Mouse (Mus musculus) erythroblast, embryonic 14.5 days (primary cell): ENCODE results near the gene Lrrc9. TPM values are rescaled to one million over a fixed set of nuclear protein-coding genes. Genes with fewer than 3 reads are reported as not detected.

Experiments used
- H3K27me3 ChIP-seq: 2 replicates; pipeline ENCODE4 v1.6.1; 2012; ENCODE audit warnings: inconsistent platforms; ENCODE audit not compliant: control insufficient read depth
- H3K36me3 ChIP-seq: 2 replicates; pipeline ENCODE4 v1.6.1; 2012; ENCODE audit warnings: mild to moderate bottlenecking, inconsistent platforms; ENCODE audit not compliant: control insufficient read depth
- H3K4me1 ChIP-seq: 2 replicates; pipeline ENCODE4 v1.6.1; 2012; ENCODE audit warnings: inconsistent platforms; ENCODE audit not compliant: control insufficient read depth
- H3K4me3 ChIP-seq: replicated peaks from 2 replicates; pipeline ENCODE3; 2012; ENCODE audit warnings: moderate library complexity, mild to moderate bottlenecking, inconsistent platforms
- H3K9me3 ChIP-seq: 2 replicates; pipeline ENCODE4 v1.6.1; 2012; ENCODE audit warnings: low read length, inconsistent platforms, mixed read lengths; ENCODE audit not compliant: control insufficient read depth
- GATA1 ChIP-seq: IDR thresholded peaks from 2 replicates; pipeline ENCODE4 v1.6.1; 2012; ENCODE audit warnings: low read length, inconsistent platforms, mixed read lengths
- TAL1 ChIP-seq: IDR thresholded peaks from 3 replicates; pipeline ENCODE4 v1.6.1; 2012; ENCODE audit warnings: low read length, inconsistent platforms, mixed read lengths
- polyA plus RNA-seq: library from polyadenylated mRNA; stranded (reverse); fragments of >175 nt; gene quantifications from 2 replicates; pipeline ENCODE4 v1.2.3, GENCODE M21; 2012

The Lrrc9 gene
- polyA plus RNA-seq, 1 experiment: not detected

DNA sequence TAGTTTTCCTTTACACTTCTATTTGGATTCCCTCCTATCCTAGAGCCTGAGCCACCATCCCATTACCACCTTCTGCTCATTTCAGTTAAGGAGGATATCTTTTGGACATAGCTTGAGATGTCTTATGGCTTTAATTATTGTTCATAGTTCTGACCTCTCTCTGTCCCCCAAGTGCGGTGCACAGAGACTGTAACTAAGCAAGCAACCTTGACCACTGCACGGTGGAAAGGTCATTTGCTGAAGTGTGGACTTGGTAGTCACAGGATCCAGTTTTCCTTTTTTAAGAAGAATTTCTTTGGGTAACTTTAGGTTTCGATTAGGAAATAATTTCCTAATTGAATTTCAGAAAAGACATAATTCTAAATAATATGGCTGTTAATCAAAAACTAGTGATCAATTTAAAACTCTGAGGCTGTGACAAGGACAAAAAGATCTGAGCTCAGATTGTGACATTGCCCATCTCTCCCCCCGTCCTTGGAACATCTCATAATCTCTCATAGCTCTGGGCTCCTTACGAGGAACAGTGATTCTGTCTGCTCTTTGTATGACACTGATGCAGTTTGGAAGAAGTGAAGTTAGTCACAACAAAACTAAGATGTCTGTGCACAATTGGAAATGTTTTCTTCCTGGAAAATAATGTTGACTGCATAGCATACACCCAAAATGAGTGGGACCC lies 24.3 kb downstream of the Lrrc9 start:
- Histone ChIP-seq H3K9me3 (no peaks in the 10 kb centered on the region), H3K36me3 (no peaks in the 10 kb centered on the region), H3K4me1 (no peaks in the 10 kb centered on the region), H3K27me3 (no peaks in the 10 kb centered on the region), H3K4me3 (no peak overlapping the region)
- TF ChIP-seq GATA1 (no peak), TAL1 (no peak)

DNA sequence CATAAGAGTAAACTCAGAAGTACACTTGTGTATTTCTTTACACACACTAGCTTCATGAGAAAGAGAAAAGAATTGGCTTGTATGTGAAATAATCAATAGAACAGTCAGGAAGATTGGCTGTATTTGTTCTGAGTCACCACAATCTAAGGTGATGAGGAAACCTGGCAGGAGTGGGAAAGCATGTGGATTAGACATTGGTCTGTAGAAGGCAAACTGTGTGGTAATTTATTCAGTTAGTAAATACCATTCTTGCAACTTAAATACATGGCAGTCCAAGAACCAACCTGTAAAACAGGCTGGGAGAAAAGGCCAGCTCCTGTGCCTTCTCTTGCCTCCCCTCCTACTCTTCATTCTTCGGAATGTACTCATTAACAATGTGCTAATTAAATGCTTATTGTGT lies 25.6 kb downstream of the Lrrc9 start:
- TF ChIP-seq GATA1: no peak
- TF ChIP-seq TAL1: no peak
- Histone ChIP-seq H3K27me3 (no peaks in the 10 kb centered on the region), H3K4me1 (no peaks in the 10 kb centered on the region), H3K4me3 (no peak overlapping the region), H3K9me3 (no peaks in the 10 kb centered on the region), H3K36me3 (no peaks in the 10 kb centered on the region)

DNA sequence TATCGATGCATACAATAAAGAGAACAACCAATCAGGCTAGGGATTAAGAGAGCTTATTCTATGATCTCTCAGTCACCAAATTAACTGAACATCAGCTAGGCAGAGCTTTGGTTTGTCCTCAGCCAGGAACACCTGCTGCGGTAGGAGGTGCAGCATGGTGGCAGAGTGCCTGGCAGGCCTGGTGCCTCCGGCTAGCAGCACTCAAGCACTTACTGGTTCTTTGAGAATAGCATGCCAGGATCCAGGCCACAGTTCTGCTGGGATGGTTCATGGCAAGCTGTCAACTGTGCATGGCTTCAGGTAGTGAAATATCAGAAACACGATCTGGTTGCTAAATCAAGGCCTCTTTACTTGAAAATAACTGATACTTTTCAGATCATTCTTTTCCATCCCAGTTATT lies 26.1 kb downstream of the Lrrc9 start:
- H3K4me1 ChIP-seq: no peaks in the 10 kb centered on the region
- no peaks in the 10 kb centered on the region for H3K27me3 ChIP-seq
- TF ChIP-seq GATA1 (no peak), TAL1 (no peak)
- H3K9me3 ChIP-seq: no peaks in the 10 kb centered on the region
- no peak overlapping the region for H3K4me3 ChIP-seq
- no peaks in the 10 kb centered on the region for H3K36me3 ChIP-seq

DNA sequence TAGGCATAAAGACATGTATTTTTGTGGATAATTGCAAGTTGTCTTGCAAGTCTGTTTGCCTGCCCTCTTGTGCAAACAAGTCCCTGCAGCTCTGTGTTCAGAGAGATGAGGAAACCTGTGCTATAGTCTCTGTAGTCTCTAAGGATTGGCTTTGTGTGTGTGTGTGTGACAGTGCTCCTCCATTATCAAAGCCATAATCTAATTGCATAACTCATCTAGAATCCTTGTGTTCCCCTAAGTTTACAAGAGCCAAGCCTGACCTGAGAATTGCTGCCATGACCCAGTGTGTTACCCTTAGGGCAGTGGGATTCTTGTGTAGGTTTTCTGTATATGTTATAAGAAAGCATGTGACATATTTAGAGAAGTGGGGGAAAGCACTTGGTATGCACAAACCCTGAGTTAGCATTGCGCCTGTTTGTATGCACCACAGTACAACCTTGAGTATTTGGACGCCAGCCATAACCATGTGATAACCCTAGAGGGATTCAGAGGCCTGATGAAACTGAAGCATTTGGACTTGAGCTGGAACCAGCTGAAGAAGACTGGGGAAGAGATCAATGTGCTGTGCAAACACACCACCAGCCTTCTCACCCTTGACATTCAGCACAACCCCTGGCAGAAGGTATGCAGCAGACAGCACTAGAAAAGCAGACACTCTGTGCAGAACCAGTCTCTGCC lies 35.2 kb downstream of the Lrrc9 start:
- Histone ChIP-seq H3K27me3 (no peaks in the 10 kb centered on the region), H3K9me3 (no peaks in the 10 kb centered on the region), H3K4me1 (no peaks in the 10 kb centered on the region), H3K4me3 (no peak overlapping the region), H3K36me3 (no peaks in the 10 kb centered on the region)
- TF ChIP-seq TAL1 (no peak), GATA1 (no peak)

DNA sequence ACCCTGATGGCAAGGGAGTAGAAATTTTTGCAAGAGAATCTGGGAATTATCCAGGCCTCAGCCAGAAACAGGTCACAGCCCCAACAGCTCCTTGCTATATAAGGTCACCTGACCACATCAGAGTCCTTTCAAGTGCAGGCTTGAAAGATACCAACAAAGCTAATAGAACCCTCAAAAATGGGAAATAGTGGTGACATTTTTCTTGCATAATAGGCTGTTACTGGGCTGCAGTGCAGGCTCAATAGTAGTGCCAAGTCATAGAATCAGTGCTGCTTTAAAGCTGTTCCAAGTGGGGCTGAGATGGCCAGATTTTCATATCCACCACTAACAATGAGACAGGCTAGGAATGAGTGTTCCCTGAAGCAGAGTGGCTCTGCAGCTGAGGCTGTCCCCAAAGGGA lies 40.6 kb downstream of the Lrrc9 start:
- Histone ChIP-seq H3K4me1 (no peaks in the 10 kb centered on the region), H3K4me3 (no peak overlapping the region), H3K9me3 (no peaks in the 10 kb centered on the region), H3K36me3 (no peaks in the 10 kb centered on the region), H3K27me3 (no peaks in the 10 kb centered on the region)
- TF ChIP-seq GATA1: no peak
- no peak for TF ChIP-seq TAL1

DNA sequence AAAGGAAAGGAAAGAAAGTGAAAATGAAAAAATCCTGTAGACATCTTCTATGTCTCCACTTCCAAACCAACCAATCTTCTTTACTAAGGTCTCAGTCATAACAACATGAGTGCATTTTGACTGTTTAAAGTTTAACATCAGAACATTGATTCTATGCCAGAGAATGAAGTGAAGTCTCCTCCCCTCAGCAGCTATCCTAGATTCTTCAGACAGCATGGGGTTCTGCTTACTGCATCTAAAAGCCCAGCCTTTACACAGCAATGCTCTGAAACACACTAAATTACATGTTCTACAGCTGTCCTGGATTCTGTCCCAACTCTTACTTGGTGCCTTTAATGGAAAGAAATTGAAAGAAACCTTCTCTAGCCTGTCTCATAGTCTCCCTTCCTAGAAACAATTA lies 43.2 kb downstream of the Lrrc9 start:
- Histone ChIP-seq H3K36me3 (no peaks in the 10 kb centered on the region), H3K4me3 (no peak overlapping the region), H3K4me1 (no peaks in the 10 kb centered on the region), H3K9me3 (no peaks in the 10 kb centered on the region), H3K27me3 (no peaks in the 10 kb centered on the region)
- TF ChIP-seq GATA1 (no peak), TAL1 (no peak)

DNA sequence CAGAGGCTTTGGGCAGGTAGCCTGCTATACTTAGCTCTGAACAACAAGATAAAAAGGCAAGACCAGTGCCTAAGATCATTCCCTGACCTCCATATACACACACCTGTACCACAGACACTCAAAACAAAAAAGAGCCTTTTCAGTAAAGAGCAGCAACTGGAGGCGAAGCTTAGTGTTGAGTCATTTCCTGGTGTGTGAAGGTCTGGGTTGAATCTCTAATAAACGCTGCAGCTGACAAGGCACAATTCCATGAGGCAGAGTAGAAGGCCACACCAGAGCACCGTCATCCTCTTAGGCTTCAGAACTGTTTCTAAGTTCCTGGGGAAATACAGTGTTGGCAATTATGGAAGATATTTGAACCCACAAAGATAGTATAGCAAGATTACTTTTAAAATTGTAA lies 45.8 kb downstream of the Lrrc9 start:
- TF ChIP-seq GATA1 (no peak), TAL1 (no peak)
- no peaks in the 10 kb centered on the region for H3K27me3 ChIP-seq

DNA sequence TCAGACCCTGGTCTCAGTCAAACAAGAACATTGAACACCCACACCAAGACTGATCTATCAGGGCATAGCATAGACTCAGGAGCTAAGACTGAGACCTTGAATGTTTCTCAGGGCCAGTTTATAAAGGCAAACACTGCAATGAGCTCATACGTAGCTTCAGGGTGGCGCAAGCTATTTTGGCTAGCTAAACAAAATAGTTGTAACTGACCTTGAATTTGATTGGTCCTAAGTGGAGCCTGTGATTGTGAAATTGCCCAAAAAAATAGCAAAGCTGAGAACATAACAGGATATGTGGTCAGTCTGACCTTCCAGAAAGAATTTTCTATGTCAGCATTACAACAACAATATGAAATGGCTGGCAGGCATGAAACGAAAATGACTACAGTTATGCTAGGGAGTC lies 48.3 kb downstream of the Lrrc9 start:
- H3K36me3 ChIP-seq: no peaks in the 10 kb centered on the region
- TF ChIP-seq GATA1 (no peak), TAL1 (no peak)
- H3K9me3 ChIP-seq: no peaks in the 10 kb centered on the region
- no peaks in the 10 kb centered on the region for H3K4me1 ChIP-seq
- H3K27me3 ChIP-seq: no peaks in the 10 kb centered on the region
- H3K4me3 ChIP-seq: no peak overlapping the region

More for the DNA sequence above, 45.8 kb downstream of the Lrrc9 start:
- Histone ChIP-seq H3K4me3 (no peak overlapping the region), H3K9me3 (no peaks in the 10 kb centered on the region), H3K36me3 (no peaks in the 10 kb centered on the region), H3K4me1 (no peaks in the 10 kb centered on the region)

DNA sequence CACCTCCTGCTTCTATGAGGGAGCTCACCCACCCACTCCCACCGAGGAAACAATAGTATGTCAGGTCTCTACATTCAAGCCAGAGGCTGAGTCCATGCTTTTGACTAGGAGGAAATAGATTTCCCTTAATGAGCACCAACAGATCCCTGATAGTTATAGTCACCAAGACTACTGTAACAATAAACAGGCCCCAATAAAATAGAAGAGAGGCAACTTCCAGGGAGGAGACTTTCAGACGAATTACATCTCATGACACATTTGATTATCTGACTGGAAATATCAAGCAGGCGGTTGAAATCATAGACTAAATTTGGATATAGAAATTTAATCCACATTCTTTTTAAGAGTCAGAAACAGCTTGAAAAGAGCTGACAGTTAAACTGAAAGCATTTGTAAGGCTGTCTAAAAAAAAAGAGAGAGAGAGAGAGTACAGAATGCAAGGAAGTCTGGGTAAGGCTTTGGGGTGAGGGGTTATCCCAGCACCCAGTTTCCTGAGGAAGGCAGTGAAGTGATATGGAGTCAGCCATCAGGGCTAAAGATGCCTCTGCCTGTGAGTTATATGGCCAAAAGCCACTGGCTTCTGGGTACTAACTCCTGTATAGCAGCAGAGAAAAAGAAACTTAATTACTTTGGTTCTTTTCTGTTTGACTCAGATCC lies 49.5 kb downstream of the Lrrc9 start:
- Histone ChIP-seq H3K27me3 (no peaks in the 10 kb centered on the region), H3K9me3 (no peaks in the 10 kb centered on the region), H3K4me1 (no peaks in the 10 kb centered on the region), H3K4me3 (no peak overlapping the region), H3K36me3 (no peaks in the 10 kb centered on the region)
- no peak for TF ChIP-seq GATA1
